In the genomic region with DNA sequence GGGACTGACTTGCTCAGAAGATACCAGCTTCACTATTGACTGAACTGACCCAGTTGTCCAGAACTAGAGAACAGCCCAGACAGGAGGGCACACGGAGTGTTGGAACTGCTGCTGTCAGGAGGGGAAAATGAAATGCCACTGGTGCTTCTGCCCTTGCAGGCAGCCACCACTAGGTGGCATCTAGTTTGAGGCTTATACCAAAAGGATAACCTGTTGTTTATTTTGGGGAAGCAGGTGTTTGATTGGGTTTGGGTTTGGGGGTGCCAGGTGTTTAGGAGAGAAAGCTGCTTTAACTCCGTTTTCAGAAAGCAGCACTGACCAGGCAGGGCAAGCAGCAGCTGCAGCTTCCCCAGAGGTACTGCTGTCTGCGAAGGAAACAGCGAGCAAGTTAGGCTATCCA, we compare ENCODE assay signal across 10 mouse cellular contexts. TPM values are rescaled to one million over a fixed set of nuclear protein-coding genes. Genes with fewer than 3 reads are reported as not detected.
DNase-seq lines count a peak whose midpoint lies in the region; ATAC-seq and TF ChIP-seq lines count a peak whose summit lies in the region.
"Had no signal": no experiment of that assay in that cellular context is flagged by ENCODE, and none has a peak within 500 bp of the region (broad histone marks: within the 10 kb centered on the region; RNA-seq: fewer than 3 reads in every experiment).

No protein-coding gene starts in this region.

- no peaks in the 10 kb centered on the region for H3K4me1 ChIP-seq in hindbrain, embryonic 11.5 days (replicated peaks; ENCODE audit: control insufficient read depth, insufficient read depth, low read length)
- H3K4me1 ChIP-seq in hindbrain, embryonic 13.5 days (replicated peaks): no peaks in the 10 kb centered on the region
- no peaks in the 10 kb centered on the region for H3K4me1 ChIP-seq in embryonic fibroblast, embryonic 13.5 days (ENCODE audit: control insufficient read depth, insufficient read depth, low read length)
- H3K4me1 ChIP-seq in forebrain, embryonic 10.5 days: 0 out of 2 replicates have a peak, but pooled peaks cover 2% of the 10 kb centered on the region
- H3K4me1 ChIP-seq: embryonic facial prominence, embryonic 12.5 days; limb, embryonic 12.5 days had no signal

- no peak overlapping the region for H3K27ac ChIP-seq in hindbrain, embryonic 11.5 days (ENCODE audit: low read depth, low read length)
- H3K27ac ChIP-seq in hindbrain, embryonic 13.5 days: no peak overlapping the region; the same call in 1 of the 2 replicates
- no peak overlapping the region for H3K27ac ChIP-seq in embryonic fibroblast, embryonic 13.5 days (ENCODE audit: insufficient read depth, low read length)
- no peak overlapping the region for H3K27ac ChIP-seq in forebrain, embryonic 10.5 days
- H3K27ac ChIP-seq: embryonic facial prominence, embryonic 12.5 days; limb, embryonic 12.5 days had no signal

- peaks cover 13% of the 10 kb centered on the region for H3K36me3 ChIP-seq in hindbrain, embryonic 11.5 days (ENCODE audit: control insufficient read depth, insufficient read depth, low read length)
- peaks cover 89% of the 10 kb centered on the region for H3K36me3 ChIP-seq in hindbrain, embryonic 13.5 days
- H3K36me3 ChIP-seq in forebrain, embryonic 10.5 days (replicated peaks): peaks cover 100% of the 10 kb centered on the region

- DNase-seq in hindbrain, embryonic 11.5 days (ENCODE audit: low spot score): peak; percentile 63
- DNase-seq in CD4-positive helper T cell, adult 2 months (ENCODE audit: low read depth, low spot score): peak; percentile 75
- DNase-seq in T-cell, adult 2 months (ENCODE audit: low spot score): peak; percentile 67
- DNase-seq in left cerebral cortex, postnatal 4 days: peak; percentile 48
- peak; percentile 63 for DNase-seq in retina, postnatal 1 day
- no peak for DNase-seq in forebrain, embryonic 10.5 days (ENCODE audit: extremely low spot score, low spot score)

- H3K9ac ChIP-seq in hindbrain, embryonic 11.5 days (ENCODE audit: low read depth, low read length): no peak overlapping the region
- no peak overlapping the region for H3K9ac ChIP-seq in hindbrain, embryonic 13.5 days
- H3K9ac ChIP-seq: embryonic facial prominence, embryonic 12.5 days; limb, embryonic 12.5 days had no signal

- H3K4me3 ChIP-seq in hindbrain, embryonic 11.5 days (ENCODE audit: low read depth, low read length): no peak overlapping the region
- H3K4me3 ChIP-seq in hindbrain, embryonic 13.5 days: no peak overlapping the region
- no peak overlapping the region for H3K4me3 ChIP-seq in embryonic fibroblast, embryonic 13.5 days (ENCODE audit: insufficient read depth, low read length)
- H3K4me3 ChIP-seq in forebrain, embryonic 10.5 days: no peak overlapping the region
- H3K4me3 ChIP-seq: embryonic facial prominence, embryonic 12.5 days; limb, embryonic 12.5 days had no signal

- ATAC-seq in hindbrain, embryonic 11.5 days (ENCODE audit: low FRiP score): no peak
- ATAC-seq in hindbrain, embryonic 13.5 days (ENCODE audit: low FRiP score): no peak

- no peaks in the 10 kb centered on the region for H3K27me3 ChIP-seq in hindbrain, embryonic 11.5 days (ENCODE audit: control insufficient read depth, insufficient read depth, low read length)
- no peaks in the 10 kb centered on the region for H3K27me3 ChIP-seq in hindbrain, embryonic 13.5 days
- H3K27me3 ChIP-seq in forebrain, embryonic 10.5 days (ENCODE audit: poor library complexity, severe bottlenecking): peaks cover 3% of the 10 kb centered on the region; the same call in 1 of the 2 replicates
- H3K27me3 ChIP-seq: embryonic facial prominence, embryonic 12.5 days; limb, embryonic 12.5 days had no signal

- no peaks in the 10 kb centered on the region for H3K9me3 ChIP-seq in hindbrain, embryonic 11.5 days (ENCODE audit: control insufficient read depth, low read length)
- H3K9me3 ChIP-seq in hindbrain, embryonic 13.5 days: no peaks in the 10 kb centered on the region
- H3K9me3 ChIP-seq in forebrain, embryonic 10.5 days: no peaks in the 10 kb centered on the region
- H3K9me3 ChIP-seq: embryonic facial prominence, embryonic 12.5 days; limb, embryonic 12.5 days had no signal

- no peak overlapping the region for H3K4me2 ChIP-seq in hindbrain, embryonic 11.5 days (replicated peaks; ENCODE audit: low read depth, low read length)
- H3K4me2 ChIP-seq in hindbrain, embryonic 13.5 days: no peak overlapping the region
- H3K4me2 ChIP-seq: embryonic facial prominence, embryonic 12.5 days; limb, embryonic 12.5 days had no signal

- WGBS in hindbrain, embryonic 11.5 days: 63% methylated on average over 4 of the region's 4 CpGs
- WGBS in hindbrain, embryonic 13.5 days: 55% methylated on average over 4 of the region's 4 CpGs
- WGBS in forebrain, embryonic 10.5 days: 63% methylated on average over 4 of the region's 4 CpGs

- peak; percentile 52; the same call in 1 of the 2 replicates for TF ChIP-seq CTCF in embryonic fibroblast, embryonic 13.5 days (IDR thresholded peaks at IDR 0.05; ENCODE audit: borderline replicate concordance, insufficient read depth, low read length)

- TF ChIP-seq POLR2A in embryonic fibroblast, embryonic 13.5 days (IDR thresholded peaks at IDR 0.05; ENCODE audit: low read depth, low read length): no peak

- intact Hi-C loops in left cerebral cortex, postnatal 4 days (cut with DNase I): no loop called here

RNA-seq across cellular contexts. Expression of gene Clba1, which starts 7.6 kb away (rescaled TPM):
- 15.4 and 15.9 TPM in 2 replicates for polyA plus RNA-seq in hindbrain, embryonic 11.5 days (2014; fragmentation: Nextera tagmentation; extraction: Ambion mirVana)
- 20.0 and 21.9 TPM in 2 replicates for polyA plus RNA-seq in hindbrain, embryonic 13.5 days (2015; fragmentation: Nextera tagmentation; extraction: Ambion mirVana)
- polyA plus RNA-seq in embryonic fibroblast, embryonic 13.5 days (2011; ENCODE audit: insufficient read length, low read depth, missing spikeins): 13.0 and 18.5 TPM in 2 replicates
- total RNA-seq in left cerebral cortex, postnatal 4 days (2021): 10 to 100 TPM; 15.0 to 15.8 TPM
- 11.3 and 12.3 TPM in 2 replicates for polyA plus RNA-seq in forebrain, embryonic 10.5 days (2016; fragmentation: Nextera tagmentation; extraction: Ambion mirVana)

RNA-seq across cellular contexts. Expression of gene Cdca4, which starts 12.9 kb away (rescaled TPM):
- 146 and 151 TPM in 2 replicates for polyA plus RNA-seq in hindbrain, embryonic 11.5 days (2014; fragmentation: Nextera tagmentation; extraction: Ambion mirVana)
- 55.3 and 60.5 TPM in 2 replicates for polyA plus RNA-seq in hindbrain, embryonic 13.5 days (2015; fragmentation: Nextera tagmentation; extraction: Ambion mirVana)
- 44.1 and 53.6 TPM in 2 replicates for polyA plus RNA-seq in embryonic fibroblast, embryonic 13.5 days (2011; ENCODE audit: insufficient read length, low read depth, missing spikeins)
- total RNA-seq in left cerebral cortex, postnatal 4 days (2021): 10 to 100 TPM; 18.5 to 19.8 TPM
- 189 and 199 TPM in 2 replicates for polyA plus RNA-seq in forebrain, embryonic 10.5 days (2016; fragmentation: Nextera tagmentation; extraction: Ambion mirVana)

RNA-seq across cellular contexts. Expression of gene Ahnak2, which starts 13.8 kb away (rescaled TPM):
- polyA plus RNA-seq in hindbrain, embryonic 11.5 days (2014; fragmentation: Nextera tagmentation; extraction: Ambion mirVana): 0.21 and 0.29 TPM in 2 replicates
- polyA plus RNA-seq in hindbrain, embryonic 13.5 days (2015; fragmentation: Nextera tagmentation; extraction: Ambion mirVana): 0.84 and 0.86 TPM in 2 replicates
- 170 and 211 TPM in 2 replicates for polyA plus RNA-seq in embryonic fibroblast, embryonic 13.5 days (2011; ENCODE audit: insufficient read length, low read depth, missing spikeins)
- total RNA-seq in left cerebral cortex, postnatal 4 days (2021): 10 to 100 TPM; 28.1 to 28.2 TPM
- polyA plus RNA-seq in forebrain, embryonic 10.5 days (2016; fragmentation: Nextera tagmentation; extraction: Ambion mirVana): 0.05 and 0.11 TPM in 2 replicates

RNA-seq across cellular contexts. Expression of gene Gpr132, which starts 51.7 kb away (rescaled TPM):
- polyA plus RNA-seq in hindbrain, embryonic 11.5 days (2014; fragmentation: Nextera tagmentation; extraction: Ambion mirVana): not detected in 2 replicates
- polyA plus RNA-seq in hindbrain, embryonic 13.5 days (2015; fragmentation: Nextera tagmentation; extraction: Ambion mirVana): not detected in 2 replicates
- not detected in 2 replicates for polyA plus RNA-seq in embryonic fibroblast, embryonic 13.5 days (2011; ENCODE audit: insufficient read length, low read depth, missing spikeins)
- not detected for total RNA-seq in left cerebral cortex, postnatal 4 days (2021)
- polyA plus RNA-seq in forebrain, embryonic 10.5 days (2016; fragmentation: Nextera tagmentation; extraction: Ambion mirVana): 0.06 and 0.07 TPM in 2 replicates
- polyA plus RNA-seq: limb, embryonic 12.5 days had no signal

RNA-seq across cellular contexts. Expression of gene Pld4, which starts 55.8 kb away (rescaled TPM):
- polyA plus RNA-seq in hindbrain, embryonic 11.5 days (2014; fragmentation: Nextera tagmentation; extraction: Ambion mirVana): 4.7 and 6.2 TPM in 2 replicates
- 6.4 and 7.0 TPM in 2 replicates for polyA plus RNA-seq in hindbrain, embryonic 13.5 days (2015; fragmentation: Nextera tagmentation; extraction: Ambion mirVana)
- polyA plus RNA-seq in embryonic fibroblast, embryonic 13.5 days (2011; ENCODE audit: insufficient read length, low read depth, missing spikeins): 0.30 and 4.2 TPM in 2 replicates
- 1 to 10 TPM; 6.2 to 6.6 TPM for total RNA-seq in left cerebral cortex, postnatal 4 days (2021)
- 3.8 and 3.9 TPM in 2 replicates for polyA plus RNA-seq in forebrain, embryonic 10.5 days (2016; fragmentation: Nextera tagmentation; extraction: Ambion mirVana)

Comparison
In these comparisons a context has a peak if more than half of its experiments do, and no peak if none do; other contexts are left out.
1. RNA of gene Ahnak2, which starts 13.8 kb away (polyA plus RNA-seq): 170 to 211 TPM in embryonic fibroblast, embryonic 13.5 days; 0.84 to 0.86 TPM in hindbrain, embryonic 13.5 days, 0.21 to 0.29 TPM in hindbrain, embryonic 11.5 days and 0.05 to 0.11 TPM in forebrain, embryonic 10.5 days; every median in the first group is over 10 times any median in the second.